Mouse (Mus musculus) monocyte, adult 5-6 weeks (primary cell): ENCODE data around the gene Prrt3. TPM values are rescaled to one million over a fixed set of nuclear protein-coding genes. Genes with fewer than 3 reads are reported as not detected.

Experiments
- ATAC-seq: fragments of 153-309, 156-312 bp; replicated peaks from 2 replicates; pipeline ENCODE4 v1.8.0; 2017; ENCODE audit warnings: mild to moderate bottlenecking; ENCODE audit not compliant: low TSS enrichment, insufficient number of reproducible peaks, severe bottlenecking, poor library complexity, low FRiP score
- total RNA-seq: library from RNA; stranded (forward); fragments of 200-1000, 200-491, 200-594 nt; gene quantifications from 3 replicates; pipeline ENCODE4 v1.2.3, GENCODE M21; 2017

Prrt3 gene
- total RNA-seq, 1 experiment from 2014 or later, result not detected

GRCm38 (mm10) chr6:113458635-113459034 is 43.1 kb downstream of the Prrt3 start:
- no peak for ATAC-seq

GRCm38 (mm10) chr6:113457952-113458534 is 43.7 kb downstream of the Prrt3 start, which contains the start of gene Il17re:
Gene Il17re, plus strand, starts transcription at chr6:113458484.
- no peak for ATAC-seq

- ATAC-seq, result no peak
These were observed 46.7 kb downstream of the Prrt3 start for GRCm38 (mm10) chr6:113455007-113455406.

- no peak for ATAC-seq
These were observed 49.9 kb downstream of the Prrt3 start for GRCm38 (mm10) chr6:113451839-113452238.

- ATAC-seq, result no peak
These were observed 54.1 kb downstream of the Prrt3 start for GRCm38 (mm10) chr6:113447639-113448038.

- ATAC-seq, result no peak
These were observed 57.3 kb downstream of the Prrt3 start for GRCm38 (mm10) chr6:113444207-113444965.

Other genes starting within 250 kb of the Prrt3 start
- 0.19 to 0.75 TPM in 2 of 3 replicates, not detected in the other for gene Cpne9, start 219.6 kb downstream of the Prrt3 start, total RNA-seq
- 77.8 to 91.4 TPM (median 83.9 TPM) in 3 replicates for gene Brpf1, start 194.8 kb downstream of the Prrt3 start, total RNA-seq
- 6.4 to 12.2 TPM (median 9.2 TPM) in 3 replicates for gene Ogg1, start 175.0 kb downstream of the Prrt3 start, total RNA-seq
- 27.9 to 116 TPM (median 103 TPM) in 3 replicates for gene Camk1, start 157.9 kb downstream of the Prrt3 start, total RNA-seq
- gene Tada3, start 124.0 kb downstream of the Prrt3 start, total RNA-seq, result 7.9 to 22.4 TPM (median 9.8 TPM) in 3 replicates
- gene Arpc4, start 123.8 kb downstream of the Prrt3 start, total RNA-seq, result 296 to 345 TPM (median 318 TPM) in 3 replicates
- gene Ttll3, start 112.7 kb downstream of the Prrt3 start, total RNA-seq, result 12.9 to 26.5 TPM (median 15.3 TPM) in 3 replicates
- 0.96 to 6.9 TPM (median 4.4 TPM) in 3 replicates for gene Rpusd3, start 82.6 kb downstream of the Prrt3 start, total RNA-seq
- gene Cidec, start 66.2 kb downstream of the Prrt3 start, total RNA-seq, result not detected in 3 replicates
- gene Jagn1, start 59.4 kb downstream of the Prrt3 start, total RNA-seq, result 6.8 to 22.3 TPM (median 21.0 TPM) in 3 replicates
- gene Il17re, start 43.4 kb downstream of the Prrt3 start, total RNA-seq, result not detected in 3 replicates
- not detected in 3 replicates for gene Il17rc, start 30.5 kb downstream of the Prrt3 start, total RNA-seq
- gene Creld1, start 18.6 kb downstream of the Prrt3 start, total RNA-seq, result 0.85 to 6.1 TPM (median 3.4 TPM) in 3 replicates
- 37.2 to 57.0 TPM (median 50.1 TPM) in 3 replicates for gene Emc3, start 29.7 kb upstream of the Prrt3 start, total RNA-seq
- gene Fancd2, start 29.8 kb upstream of the Prrt3 start, total RNA-seq, result 0.29 to 1.8 TPM (median 1.7 TPM) in 3 replicates
- not detected in 3 replicates for gene Fancd2os, start 98.8 kb upstream of the Prrt3 start, total RNA-seq
- 111 to 131 TPM (median 120 TPM) in 3 replicates for gene Brk1, start 102.8 kb upstream of the Prrt3 start, total RNA-seq
- gene Vhl, start 122.0 kb upstream of the Prrt3 start, total RNA-seq, result 17.1 to 24.7 TPM (median 21.6 TPM) in 3 replicates
- 99.6 to 134 TPM (median 117 TPM) in 3 replicates for gene Irak2, start 136.5 kb upstream of the Prrt3 start, total RNA-seq
- 306 to 404 TPM (median 339 TPM) in 3 replicates for gene Tatdn2, start 195.1 kb upstream of the Prrt3 start, total RNA-seq
- gene Ghrl, start 217.9 kb upstream of the Prrt3 start, total RNA-seq, result 3.1 to 6.6 TPM in 2 of 3 replicates, not detected in the other
- gene Sec13, start 238.8 kb upstream of the Prrt3 start, total RNA-seq, result 93.8 to 134 TPM (median 113 TPM) in 3 replicates